Mouse (Mus musculus): ENCODE results near the gene Ehbp1.

GRCm38 (mm10) chr11:22373290-22373674 is 31.2 kb upstream of the Ehbp1 start:
- TF ChIP-seq POLR2A (IDR thresholded peaks at IDR 0.05; ENCODE audit: borderline replicate concordance, insufficient read depth, low read length): no peak
- no peak for TF ChIP-seq CTCF (IDR thresholded peaks at IDR 0.05; ENCODE audit: borderline replicate concordance, insufficient read depth, low read depth, low read length)
